Mouse (Mus musculus) cerebellum, postnatal 36 days (tissue): ENCODE results near the gene Eif1b.

Source experiments
- DNase-seq, 2 experiments: peaks; one replicate each; pipeline ENCODE4 v3.0.0; 2021 to 2022; ENCODE audit warnings: mixed read lengths in 2 of 2

Gene Eif1b

GRCm38 (mm10) chr9:120492010-120492399 is at the start of gene Eif1b:
Eif1b (plus strand) TSS chr9:120492232.
- no peak for DNase-seq

GRCm38 (mm10) chr9:120444642-120445041 is 47.4 kb upstream of the Eif1b start:
- no peak for DNase-seq

- no peak for DNase-seq
Observed at GRCm38 (mm10) chr9:120449696-120450329, 42.2 kb upstream of the Eif1b start.

- DNase-seq = no peak
Observed at GRCm38 (mm10) chr9:120455768-120456655, 36.0 kb upstream of the Eif1b start.

GRCm38 (mm10) chr9:120470431-120470830 is 21.6 kb upstream of the Eif1b start:
- no peak for DNase-seq

- no peak for DNase-seq
Observed at GRCm38 (mm10) chr9:120481644-120482043, 10.4 kb upstream of the Eif1b start.

- DNase-seq = no peak
Observed at GRCm38 (mm10) chr9:120482382-120482781, 9.7 kb upstream of the Eif1b start.

- no peak for DNase-seq
Observed at GRCm38 (mm10) chr9:120483101-120483500, 8.9 kb upstream of the Eif1b start.

- no peak for DNase-seq
Observed at GRCm38 (mm10) chr9:120487076-120487475, 5.0 kb upstream of the Eif1b start.

GRCm38 (mm10) chr9:120491509-120491908 is 523 bp upstream of the Eif1b start:
- no peak for DNase-seq

- peak; percentile 82 to 88 for DNase-seq
Observed at GRCm38 (mm10) chr9:120492400-120493351, 644 bp downstream of the Eif1b start.

GRCm38 (mm10) chr9:120493781-120494180 is 1.7 kb downstream of the Eif1b start:
- no peak for DNase-seq

GRCm38 (mm10) chr9:120496691-120497090 is 4.7 kb downstream of the Eif1b start:
- peak; percentile 71 to 83 for DNase-seq

- DNase-seq = no peak
Observed at GRCm38 (mm10) chr9:120497983-120498382, 6.0 kb downstream of the Eif1b start.

- DNase-seq = no peak
Observed at GRCm38 (mm10) chr9:120501191-120501902, 9.3 kb downstream of the Eif1b start.

GRCm38 (mm10) chr9:120502013-120502412 is 10.0 kb downstream of the Eif1b start:
- peak; percentile 76 to 85 for DNase-seq

- DNase-seq = no peak
Observed at GRCm38 (mm10) chr9:120504423-120504822, 12.4 kb downstream of the Eif1b start.

- no peak for DNase-seq
Observed at GRCm38 (mm10) chr9:120511781-120512180, 19.7 kb downstream of the Eif1b start.

- no peak for DNase-seq
Observed at GRCm38 (mm10) chr9:120516720-120517119, 24.7 kb downstream of the Eif1b start.

GRCm38 (mm10) chr9:120518946-120519345 is 26.9 kb downstream of the Eif1b start:
- no peak for DNase-seq

GRCm38 (mm10) chr9:120519469-120520125 is 27.6 kb downstream of the Eif1b start:
- no peak for DNase-seq

- DNase-seq = no peak
Observed at GRCm38 (mm10) chr9:120521161-120521560, 29.1 kb downstream of the Eif1b start.
